Mouse (Mus musculus): ENCODE data around the gene Bcas1. TPM values are rescaled to one million over a fixed set of nuclear protein-coding genes. Genes with fewer than 3 reads are reported as not detected.

Gene Bcas1
- not detected for polyA plus RNA-seq (2012; fragmentation: generic; extraction: Trizol)
- long read RNA-seq, experiment 1: 0 reads
- long read RNA-seq, experiment 2: 0 reads

DNA sequence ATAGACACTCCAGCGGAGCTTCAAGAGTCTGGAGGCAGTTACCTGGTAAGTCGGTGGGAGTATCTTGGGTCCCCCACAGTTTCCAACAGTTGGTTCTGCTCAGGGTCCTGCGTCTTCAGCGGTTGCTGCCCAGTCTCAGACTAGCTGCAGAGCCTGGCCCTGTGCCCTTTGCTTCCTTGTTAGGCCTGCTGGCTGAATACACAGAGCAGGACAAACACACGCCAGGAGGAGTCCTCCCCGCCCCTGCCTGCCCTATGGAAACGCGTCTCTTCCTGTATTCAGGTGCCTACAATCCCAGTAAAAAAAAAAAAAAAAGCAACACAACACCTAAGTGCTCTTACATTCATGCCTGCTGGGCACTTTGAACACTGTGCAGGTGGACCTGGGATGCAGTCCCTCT, at the start of gene Bcas1:
Gene Bcas1, minus strand, starts transcription at position 142 of the 400 bp plus-strand sequence.
- H3K79me3 ChIP-seq (ENCODE audit: low read depth): no peaks in the 10 kb centered on the region

DNA sequence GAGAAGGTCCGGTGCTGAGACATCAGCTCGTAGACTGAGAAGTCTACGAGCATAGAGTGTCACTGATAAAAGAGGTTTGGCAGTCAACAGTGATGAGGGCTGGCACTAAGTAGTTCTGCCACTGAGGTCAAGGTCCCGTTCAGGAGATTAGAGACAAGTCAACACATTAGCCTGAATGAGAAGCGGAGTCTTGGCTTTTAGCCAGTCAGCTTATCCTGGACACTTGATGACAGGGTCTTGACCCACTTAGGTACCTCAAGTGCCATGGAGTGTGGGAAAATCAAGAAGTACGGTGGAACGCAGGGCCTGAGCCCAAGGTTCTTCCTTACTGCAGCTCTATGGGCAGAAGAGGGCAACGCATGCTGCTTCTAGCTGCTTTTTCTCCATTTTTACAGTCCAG, 49.0 kb upstream of the Bcas1 start:
- TF ChIP-seq CTCF (IDR thresholded peaks at IDR 0.05; ENCODE audit: control insufficient read depth, insufficient read depth, insufficient read length) (no peak), MYOG (IDR thresholded peaks at IDR 0.05; ENCODE audit: control insufficient read depth, extremely low read depth, insufficient read length) (no peak), MYOD1 (IDR thresholded peaks at IDR 0.05; ENCODE audit: control insufficient read depth, insufficient read length, low read depth) (no peak), FOSL1 (IDR thresholded peaks at IDR 0.05; ENCODE audit: insufficient read depth, low read length, poor library complexity, severe bottlenecking) (no peak), MAX (IDR thresholded peaks at IDR 0.05) (no peak), CEBPB (IDR thresholded peaks at IDR 0.05; ENCODE audit: low read depth) (no peak), USF1 (IDR thresholded peaks at IDR 0.05; ENCODE audit: low read depth) (no peak)
- Histone ChIP-seq H3K36me3 (ENCODE audit: control insufficient read depth, insufficient read depth) (no peaks in the 10 kb centered on the region), H3K79me3 (ENCODE audit: low read depth) (no peaks in the 10 kb centered on the region), H3K79me2 (ENCODE audit: control insufficient read depth, insufficient read depth) (no peaks in the 10 kb centered on the region), H3ac (ENCODE audit: control insufficient read depth, insufficient read length, low read depth) (no peak overlapping the region), H3K27me3 (ENCODE audit: control insufficient read depth, insufficient read depth, insufficient read length) (peaks cover 8% of the 10 kb centered on the region), H3K4me3 (ENCODE audit: insufficient read depth, poor library complexity, severe bottlenecking) (no peak overlapping the region)

More for the DNA sequence above, at the start of gene Bcas1:
- Histone ChIP-seq H3K36me3 (ENCODE audit: control insufficient read depth, insufficient read depth) (no peaks in the 10 kb centered on the region), H3ac (ENCODE audit: control insufficient read depth, insufficient read length, low read depth) (no peak within 1 kb of the TSS), H3K4me3 (ENCODE audit: insufficient read depth, poor library complexity, severe bottlenecking) (no peak within 1 kb of the TSS), H3K27me3 (ENCODE audit: control insufficient read depth, insufficient read depth, insufficient read length) (peaks cover 6% of the 10 kb centered on the region), H3K79me2 (ENCODE audit: control insufficient read depth, insufficient read depth) (no peaks in the 10 kb centered on the region)
- TF ChIP-seq CEBPB (IDR thresholded peaks at IDR 0.05; ENCODE audit: low read depth): no peak

DNA sequence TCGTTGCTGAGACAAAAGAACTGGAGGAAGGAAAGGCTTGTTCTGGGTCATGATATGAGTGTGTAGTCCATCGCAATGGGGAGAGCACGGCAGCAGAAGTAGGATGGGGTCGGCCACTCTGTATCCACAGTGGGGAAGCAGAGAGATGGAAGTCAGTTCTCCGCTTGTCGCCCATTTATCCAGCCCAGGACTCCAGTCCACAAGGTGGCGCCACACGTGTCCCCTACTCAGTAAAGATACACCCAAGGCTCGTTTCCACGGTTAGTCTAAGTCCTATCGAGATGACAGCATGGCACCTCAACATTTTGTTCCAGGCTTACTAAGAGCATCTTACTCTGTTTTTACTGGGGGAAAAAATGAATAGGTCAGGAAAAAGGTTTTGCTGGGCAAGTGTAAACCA, 48.6 kb upstream of the Bcas1 start:
- TF ChIP-seq MYOG (IDR thresholded peaks at IDR 0.05; ENCODE audit: control insufficient read depth, extremely low read depth, insufficient read length): no peak
- TF ChIP-seq FOSL1 (IDR thresholded peaks at IDR 0.05; ENCODE audit: insufficient read depth, low read length, poor library complexity, severe bottlenecking): no peak
- no peak for TF ChIP-seq CTCF (IDR thresholded peaks at IDR 0.05; ENCODE audit: control insufficient read depth, insufficient read depth, insufficient read length)
- no peak for TF ChIP-seq MYOD1 (IDR thresholded peaks at IDR 0.05; ENCODE audit: control insufficient read depth, insufficient read length, low read depth)
- TF ChIP-seq CEBPB (IDR thresholded peaks at IDR 0.05; ENCODE audit: low read depth): no peak
- no peak for TF ChIP-seq MAX (IDR thresholded peaks at IDR 0.05)
- no peak for TF ChIP-seq USF1 (IDR thresholded peaks at IDR 0.05; ENCODE audit: low read depth)
- no peaks in the 10 kb centered on the region for H3K79me2 ChIP-seq (ENCODE audit: control insufficient read depth, insufficient read depth)
- H3K79me3 ChIP-seq (ENCODE audit: low read depth): no peaks in the 10 kb centered on the region
- H3ac ChIP-seq (ENCODE audit: control insufficient read depth, insufficient read length, low read depth): no peak overlapping the region
- no peak overlapping the region for H3K4me3 ChIP-seq (ENCODE audit: insufficient read depth, poor library complexity, severe bottlenecking)
- peaks cover 7% of the 10 kb centered on the region for H3K27me3 ChIP-seq (ENCODE audit: control insufficient read depth, insufficient read depth, insufficient read length)
- H3K36me3 ChIP-seq (ENCODE audit: control insufficient read depth, insufficient read depth): no peaks in the 10 kb centered on the region

DNA sequence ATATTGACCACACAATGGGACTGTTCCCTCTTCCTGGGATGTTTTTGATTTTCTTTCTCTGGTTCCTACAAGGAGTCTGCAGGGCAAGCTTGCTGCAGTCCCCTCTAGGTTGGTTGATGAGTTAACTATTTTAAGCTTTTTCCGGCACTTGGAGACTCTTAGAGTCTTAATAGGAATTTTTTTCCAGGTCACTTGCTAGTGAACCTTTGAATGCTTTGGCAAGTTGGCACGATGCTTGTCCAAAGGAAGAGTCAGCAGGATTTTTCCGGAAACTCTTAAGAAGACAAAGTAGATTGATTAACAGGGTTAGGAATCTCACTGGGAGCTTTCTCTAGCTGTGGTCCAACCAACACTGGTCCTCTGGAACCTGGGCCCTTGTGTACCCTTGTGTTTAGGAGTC, 47.5 kb upstream of the Bcas1 start:
- TF ChIP-seq MYOG (IDR thresholded peaks at IDR 0.05; ENCODE audit: control insufficient read depth, extremely low read depth, insufficient read length): no peak
- TF ChIP-seq CTCF (IDR thresholded peaks at IDR 0.05; ENCODE audit: control insufficient read depth, insufficient read depth, insufficient read length): no peak
- no peak for TF ChIP-seq FOSL1 (IDR thresholded peaks at IDR 0.05; ENCODE audit: insufficient read depth, low read length, poor library complexity, severe bottlenecking)
- TF ChIP-seq USF1 (IDR thresholded peaks at IDR 0.05; ENCODE audit: low read depth): no peak
- no peak for TF ChIP-seq MAX (IDR thresholded peaks at IDR 0.05)
- TF ChIP-seq CEBPB (IDR thresholded peaks at IDR 0.05; ENCODE audit: low read depth): no peak
- no peak for TF ChIP-seq MYOD1 (IDR thresholded peaks at IDR 0.05; ENCODE audit: control insufficient read depth, insufficient read length, low read depth)
- Histone ChIP-seq H3K79me2 (ENCODE audit: control insufficient read depth, insufficient read depth) (no peaks in the 10 kb centered on the region), H3K4me3 (ENCODE audit: insufficient read depth, poor library complexity, severe bottlenecking) (no peak overlapping the region), H3ac (ENCODE audit: control insufficient read depth, insufficient read length, low read depth) (no peak overlapping the region), H3K79me3 (ENCODE audit: low read depth) (no peaks in the 10 kb centered on the region), H3K36me3 (ENCODE audit: control insufficient read depth, insufficient read depth) (no peaks in the 10 kb centered on the region), H3K27me3 (ENCODE audit: control insufficient read depth, insufficient read depth, insufficient read length) (no peaks in the 10 kb centered on the region)

DNA sequence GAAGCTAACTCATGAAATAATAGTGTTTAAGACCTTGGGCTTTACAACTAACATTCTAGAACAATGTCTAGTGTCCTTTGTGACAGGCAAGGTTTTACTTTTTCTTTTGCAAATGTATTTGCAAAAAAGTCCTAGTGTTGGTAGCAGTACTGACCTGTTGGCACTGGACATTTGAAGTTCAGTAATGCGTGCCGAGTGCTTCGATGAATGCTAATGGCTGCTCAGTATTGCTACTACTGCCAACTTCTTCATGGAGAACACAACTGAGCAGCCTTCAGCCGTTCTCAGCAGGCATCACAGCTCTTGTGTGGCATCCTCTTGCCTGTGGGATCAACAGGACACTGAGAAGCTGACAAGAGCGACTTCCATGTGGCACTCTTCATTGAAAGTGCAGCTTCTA, 46.5 kb upstream of the Bcas1 start:
- no peaks in the 10 kb centered on the region for H3K79me3 ChIP-seq (ENCODE audit: low read depth)
- no peak overlapping the region for H3K4me3 ChIP-seq (ENCODE audit: insufficient read depth, poor library complexity, severe bottlenecking)
- H3K36me3 ChIP-seq (ENCODE audit: control insufficient read depth, insufficient read depth): no peaks in the 10 kb centered on the region
- no peaks in the 10 kb centered on the region for H3K27me3 ChIP-seq (ENCODE audit: control insufficient read depth, insufficient read depth, insufficient read length)
- H3ac ChIP-seq (ENCODE audit: control insufficient read depth, insufficient read length, low read depth): no peak overlapping the region
- H3K79me2 ChIP-seq (ENCODE audit: control insufficient read depth, insufficient read depth): no peaks in the 10 kb centered on the region
- no peak for TF ChIP-seq MYOD1 (IDR thresholded peaks at IDR 0.05; ENCODE audit: control insufficient read depth, insufficient read length, low read depth)
- no peak for TF ChIP-seq USF1 (IDR thresholded peaks at IDR 0.05; ENCODE audit: low read depth)
- TF ChIP-seq FOSL1 (IDR thresholded peaks at IDR 0.05; ENCODE audit: insufficient read depth, low read length, poor library complexity, severe bottlenecking): no peak
- TF ChIP-seq CEBPB (IDR thresholded peaks at IDR 0.05; ENCODE audit: low read depth): no peak
- no peak for TF ChIP-seq MYOG (IDR thresholded peaks at IDR 0.05; ENCODE audit: control insufficient read depth, extremely low read depth, insufficient read length)
- no peak for TF ChIP-seq MAX (IDR thresholded peaks at IDR 0.05)
- no peak for TF ChIP-seq CTCF (IDR thresholded peaks at IDR 0.05; ENCODE audit: control insufficient read depth, insufficient read depth, insufficient read length)

DNA sequence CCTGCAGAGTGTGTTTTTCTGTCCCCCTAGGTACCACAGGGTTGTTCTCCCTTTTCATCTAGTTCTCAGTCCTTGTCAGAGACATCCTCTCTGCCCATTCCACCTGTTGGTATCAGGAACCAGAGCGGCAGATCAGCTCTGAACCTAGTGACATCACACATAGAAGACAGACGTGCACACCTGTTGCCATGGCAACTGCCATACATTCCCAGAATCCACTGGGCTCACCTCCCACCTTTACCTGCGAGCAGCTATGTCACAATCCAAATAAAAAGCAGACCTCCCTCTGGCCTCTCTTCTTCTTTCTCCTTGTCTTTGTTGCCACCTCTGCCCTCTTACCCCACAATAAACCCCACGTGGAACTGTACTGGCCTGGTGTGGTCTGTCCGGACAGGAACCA, 42.9 kb upstream of the Bcas1 start:
- TF ChIP-seq MYOG (IDR thresholded peaks at IDR 0.05; ENCODE audit: control insufficient read depth, extremely low read depth, insufficient read length): no peak
- TF ChIP-seq CEBPB (IDR thresholded peaks at IDR 0.05; ENCODE audit: low read depth): no peak
- no peak for TF ChIP-seq MYOD1 (IDR thresholded peaks at IDR 0.05; ENCODE audit: control insufficient read depth, insufficient read length, low read depth)
- TF ChIP-seq CTCF (IDR thresholded peaks at IDR 0.05; ENCODE audit: control insufficient read depth, insufficient read depth, insufficient read length): no peak
- TF ChIP-seq MAX (IDR thresholded peaks at IDR 0.05): no peak
- no peak for TF ChIP-seq USF1 (IDR thresholded peaks at IDR 0.05; ENCODE audit: low read depth)
- TF ChIP-seq FOSL1 (IDR thresholded peaks at IDR 0.05; ENCODE audit: insufficient read depth, low read length, poor library complexity, severe bottlenecking): no peak
- Histone ChIP-seq H3K79me3 (ENCODE audit: low read depth) (no peaks in the 10 kb centered on the region), H3K4me3 (ENCODE audit: insufficient read depth, poor library complexity, severe bottlenecking) (no peak overlapping the region), H3K27me3 (ENCODE audit: control insufficient read depth, insufficient read depth, insufficient read length) (no peaks in the 10 kb centered on the region), H3K36me3 (ENCODE audit: control insufficient read depth, insufficient read depth) (no peaks in the 10 kb centered on the region), H3K79me2 (ENCODE audit: control insufficient read depth, insufficient read depth) (no peaks in the 10 kb centered on the region), H3ac (ENCODE audit: control insufficient read depth, insufficient read length, low read depth) (no peak overlapping the region)

All from C2C12 (cell line).